Mouse (Mus musculus): ENCODE measurements at regions not wholly inside any gene's neighbourhood (a gene's known extent, or its start where the extent isn't known, plus 50 kb on each side); places are given as distances from the start of the nearest gene placed in this dataset.

DNA sequence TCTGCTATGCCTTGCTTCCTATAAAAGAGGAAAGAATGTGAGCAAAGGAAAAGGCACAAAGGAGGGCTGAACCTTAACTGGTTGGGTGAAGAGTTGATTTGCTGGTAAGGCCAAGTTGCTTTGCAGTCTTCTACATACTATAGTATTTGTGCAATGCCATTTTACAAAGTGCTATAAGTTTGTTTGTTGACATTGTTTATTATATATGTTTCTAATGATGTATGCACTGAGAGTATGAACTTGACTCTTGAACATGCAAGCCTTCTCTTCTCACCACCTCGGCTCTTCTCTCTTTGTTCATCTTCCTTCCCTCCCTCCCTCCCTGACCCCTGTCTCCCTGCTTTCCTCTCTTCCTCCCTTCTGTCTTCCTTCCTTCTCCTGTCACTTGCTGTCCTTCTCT lies 135.9 kb upstream of the 1700056E22Rik start:
- no peak for TF ChIP-seq CTCF (IDR thresholded peaks at IDR 0.05; ENCODE audit: borderline replicate concordance, extremely low read depth, insufficient read depth, insufficient read length)
- no peak for TF ChIP-seq POLR2A (IDR thresholded peaks at IDR 0.05; ENCODE audit: borderline replicate concordance, extremely low read depth, insufficient read depth, insufficient read length, poor library complexity, severe bottlenecking)

All from brain, embryonic 14.5 days (tissue).